Mouse (Mus musculus) testis, adult 2 months (tissue): ENCODE measurements around the gene Galnt14.

Experiments used
- CTCF ChIP-seq: fragments of 200-500 bp; IDR thresholded peaks from 2 replicates; pipeline ENCODE4 v1.5.1; 2012; ENCODE audit warnings: low read depth, mild to moderate bottlenecking, inconsistent platforms, low read length, moderate library complexity; ENCODE audit not compliant: control insufficient read depth, insufficient read depth, insufficient replicate concordance
- POLR2A ChIP-seq: fragments of 200-500 bp; IDR thresholded peaks from 2 replicates; pipeline ENCODE4 v1.6.1; 2012; ENCODE audit warnings: low read depth, mild to moderate bottlenecking, inconsistent platforms, low read length, moderate library complexity; ENCODE audit not compliant: control insufficient read depth

DNA sequence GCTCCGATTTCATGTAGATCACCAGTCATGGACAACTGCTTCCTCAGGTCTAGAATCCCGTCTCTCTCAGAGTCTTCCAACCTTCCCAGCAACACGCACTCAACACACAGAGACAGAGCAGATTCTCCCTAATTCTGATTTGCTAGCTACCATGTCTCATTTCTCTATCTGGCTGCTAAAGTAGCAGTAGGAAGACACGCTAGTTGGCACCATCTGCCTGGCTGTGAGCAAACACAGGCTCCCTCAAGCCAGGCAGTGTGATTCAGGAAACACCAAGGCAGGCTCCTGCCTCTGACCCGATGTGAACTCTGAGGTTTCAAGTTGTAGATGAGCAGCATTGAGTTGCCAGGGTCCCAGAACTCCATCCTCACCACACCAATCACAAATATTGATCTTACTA lies 25.5 kb downstream of the Galnt14 start:
- TF ChIP-seq CTCF: no peak
- no peak for TF ChIP-seq POLR2A
